ENCODE assay signal across 8 mouse cellular contexts in genomic region chr11:95713811-95714241, GRCm38 (mm10). TPM values are rescaled to one million over a fixed set of nuclear protein-coding genes. Genes with fewer than 3 reads are reported as not detected.
DNase-seq lines count a peak whose midpoint lies in the region.

No protein-coding gene starts in this region.

- peaks cover 39% of the 10 kb centered on the region for H3K4me1 ChIP-seq in forebrain, embryonic 10.5 days
- peaks cover 43% of the 10 kb centered on the region for H3K4me1 ChIP-seq in megakaryocyte, embryonic 14.5 days

- H3K9me3 ChIP-seq in forebrain, embryonic 10.5 days = no peaks in the 10 kb centered on the region
- H3K9me3 ChIP-seq in megakaryocyte, embryonic 14.5 days = no peaks in the 10 kb centered on the region

- no peaks in the 10 kb centered on the region for H3K27me3 ChIP-seq in forebrain, embryonic 10.5 days (ENCODE audit: poor library complexity, severe bottlenecking)
- H3K27me3 ChIP-seq in megakaryocyte, embryonic 14.5 days (replicated peaks) = no peaks in the 10 kb centered on the region

- intact Hi-C loops in gastrocnemius, postnatal 36 days (cut with DNase I) = no loop called here

- no peaks in the 10 kb centered on the region for H3K36me3 ChIP-seq in forebrain, embryonic 10.5 days (replicated peaks)
- no peaks in the 10 kb centered on the region for H3K36me3 ChIP-seq in megakaryocyte, embryonic 14.5 days (replicated peaks; ENCODE audit: low read length)

- peak; percentile 29 for DNase-seq in adrenal gland, postnatal 14 days
- DNase-seq in adrenal gland, adult 8-10 months = no peak
- peak; percentile 65 for DNase-seq in CD4-positive, CD25-positive, alpha-beta regulatory T cell, adult 2 months (ENCODE audit: low read depth, low spot score)
- no peak for DNase-seq in forebrain, embryonic 10.5 days (ENCODE audit: extremely low spot score, low spot score)
- peak; percentile 11 to 18 for DNase-seq in kidney, postnatal 36 days
- peak; percentile 13 to 26 for DNase-seq in thymus, postnatal 10 days (ENCODE audit: low spot score in 2 of 2)
- DNase-seq in gastrocnemius, postnatal 36 days = no peak

- 2% methylated on average over 13 of the region's 13 CpGs for WGBS in forebrain, embryonic 10.5 days

- peak overlapping the region; percentile 98 for H3K27ac ChIP-seq in forebrain, embryonic 10.5 days

- peak overlapping the region; percentile 97 for H3K4me3 ChIP-seq in forebrain, embryonic 10.5 days
- peak overlapping the region; percentile 99 for H3K4me3 ChIP-seq in megakaryocyte, embryonic 14.5 days (replicated peaks)

RNA-seq across cellular contexts. Expression of gene Zfp652, which starts 1.4 kb away (rescaled TPM):
- total RNA-seq in adrenal gland, postnatal 14 days (2021) = 42.9 and 43.6 TPM in 2 replicates
- 10 to 100 TPM; 44.7 to 57.9 (median 51.7) TPM for total RNA-seq in adrenal gland, adult 8-10 months (2022)
- polyA plus RNA-seq in forebrain, embryonic 10.5 days (2016; fragmentation: Nextera tagmentation; extraction: Ambion mirVana) = 16.5 and 18.7 TPM in 2 replicates
- polyA plus RNA-seq in megakaryocyte, embryonic 14.5 days (2012; ENCODE audit: insufficient read depth, low replicate concordance) = 18.2 and 19.8 TPM in 2 replicates
- total RNA-seq in gastrocnemius, postnatal 36 days (2021) = 10 to 100 TPM; 83.7 to 86.6 TPM

RNA-seq across cellular contexts. Expression of gene B130006D01Rik, which starts 9.6 kb away (rescaled TPM):
- 0.82 and 1.2 TPM in 2 replicates for total RNA-seq in adrenal gland, postnatal 14 days (2021)
- 1 to 10 TPM in 2 of 4 experiments, under 1 TPM in 2; 0.67 to 2.3 (median 1.1) TPM for total RNA-seq in adrenal gland, adult 8-10 months (2022)
- 1.4 TPM in 2 replicates for polyA plus RNA-seq in forebrain, embryonic 10.5 days (2016; fragmentation: Nextera tagmentation; extraction: Ambion mirVana)
- not detected in 2 replicates for polyA plus RNA-seq in megakaryocyte, embryonic 14.5 days (2012; ENCODE audit: insufficient read depth, low replicate concordance)
- total RNA-seq in gastrocnemius, postnatal 36 days (2021) = under 1 TPM; 0.56 to 0.57 TPM

RNA-seq across cellular contexts. Expression of gene Phb, which starts 47.1 kb away (rescaled TPM):
- total RNA-seq in adrenal gland, postnatal 14 days (2021) = 332 and 338 TPM in 2 replicates
- total RNA-seq in adrenal gland, adult 8-10 months (2022) = 100 to 1,000 TPM; 283 to 358 (median 307) TPM
- polyA plus RNA-seq in forebrain, embryonic 10.5 days (2016; fragmentation: Nextera tagmentation; extraction: Ambion mirVana) = 273 and 276 TPM in 2 replicates
- polyA plus RNA-seq in megakaryocyte, embryonic 14.5 days (2012; ENCODE audit: insufficient read depth, low replicate concordance) = 17.5 and 20.8 TPM in 2 replicates
- total RNA-seq in gastrocnemius, postnatal 36 days (2021) = 100 to 1,000 TPM; 166 to 175 TPM

Comparison
In these comparisons a context has a peak if more than half of its experiments do, and no peak if none do; other contexts are left out.
1. DNase-seq: peak in adrenal gland, postnatal 14 days (single experiment), CD4-positive, CD25-positive, alpha-beta regulatory T cell, adult 2 months (single experiment), kidney, postnatal 36 days (2 of 2) and thymus, postnatal 10 days (2 of 2); none in adrenal gland, adult 8-10 months (single experiment), forebrain, embryonic 10.5 days (single experiment) and gastrocnemius, postnatal 36 days (0 of 2).